In the genomic region with DNA sequence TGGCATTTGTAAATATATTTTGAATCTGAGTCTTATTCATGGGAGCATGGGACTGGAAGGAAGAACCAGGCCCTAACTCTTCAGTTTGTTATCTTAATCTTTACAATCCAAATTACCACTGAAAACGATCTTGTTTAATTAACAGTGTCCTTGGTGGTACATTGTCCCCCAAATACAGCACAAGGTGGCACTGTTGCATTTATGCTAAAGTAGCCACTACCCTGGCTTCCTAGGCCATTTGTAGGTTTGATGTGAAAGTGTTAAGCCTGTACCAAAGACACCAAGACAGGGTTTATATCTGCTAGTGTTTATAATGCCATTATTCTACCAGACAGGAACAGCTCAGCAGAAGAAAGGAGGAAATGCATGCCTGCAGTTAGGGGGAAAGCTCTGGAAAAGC, we compare ENCODE assay signal across 26 mouse cellular contexts.
DNase-seq lines count a peak whose midpoint lies in the region; ATAC-seq and TF ChIP-seq lines count a peak whose summit lies in the region.
"Had no signal": no experiment of that assay in that cellular context is flagged by ENCODE, and none has a peak within 500 bp of the region (broad histone marks: within the 10 kb centered on the region; RNA-seq: fewer than 3 reads in every experiment).

No protein-coding gene starts in this region.

- DNase-seq in heart, adult 11 months, result peak; percentile 7
- no peak for DNase-seq in heart, postnatal 25 days (ENCODE audit: low spot score)
- DNase-seq in liver, postnatal 0 days, result no peak
- DNase-seq in liver, embryonic 11.5 days (ENCODE audit: low spot score), result no peak
- DNase-seq in G1E (ENCODE audit: low spot score), result no peak
- DNase-seq in midbrain, embryonic 10.5 days (ENCODE audit: low spot score), result no peak
- DNase-seq: adrenal gland, adult 8-10 months; B cell, adult 2 months; cerebellum, adult 2 months; cerebellum, postnatal 36 days; forebrain, postnatal 0 days; gastrocnemius, postnatal 14 days; heart, adult 18-20 months; heart, postnatal 36 days; right cerebral cortex, adult 18-20 months; thymus, adult 2 months; thymus, postnatal 4 days had no signal

- H3K36me3 ChIP-seq in liver, postnatal 0 days (replicated peaks; ENCODE audit: insufficient read depth, low read length), result no peaks in the 10 kb centered on the region
- no peaks in the 10 kb centered on the region for H3K36me3 ChIP-seq in liver, embryonic 11.5 days (ENCODE audit: control insufficient read depth, insufficient read depth, low read length)
- no peaks in the 10 kb centered on the region for H3K36me3 ChIP-seq in G1E (replicated peaks)
- H3K36me3 ChIP-seq in midbrain, embryonic 10.5 days, result no peaks in the 10 kb centered on the region
- H3K36me3 ChIP-seq in forebrain, embryonic 13.5 days (ENCODE audit: poor library complexity, severe bottlenecking), result no peaks in the 10 kb centered on the region
- H3K36me3 ChIP-seq: embryonic facial prominence, embryonic 10.5 days; heart, embryonic 13.5 days; midbrain, embryonic 12.5 days; neural tube, embryonic 15.5 days; stomach, embryonic 15.5 days had no signal

- no peak overlapping the region for H3K27ac ChIP-seq in liver, postnatal 0 days (ENCODE audit: low read depth)
- no peak overlapping the region for H3K27ac ChIP-seq in liver, embryonic 11.5 days (ENCODE audit: low read depth, low read length)
- H3K27ac ChIP-seq in midbrain, embryonic 10.5 days (replicated peaks), result no peak overlapping the region
- no peak overlapping the region for H3K27ac ChIP-seq in forebrain, embryonic 13.5 days
- H3K27ac ChIP-seq: embryonic facial prominence, embryonic 10.5 days; heart, embryonic 13.5 days; hindbrain, embryonic 14.5 days; midbrain, embryonic 12.5 days; neural tube, embryonic 15.5 days; stomach, embryonic 15.5 days had no signal

- H3K4me3 ChIP-seq in liver, postnatal 0 days (ENCODE audit: low read depth, low read length), result no peak overlapping the region
- H3K4me3 ChIP-seq in liver, embryonic 11.5 days (ENCODE audit: low read depth, low read length), result no peak overlapping the region
- no peak overlapping the region for H3K4me3 ChIP-seq in G1E (ENCODE audit: low read depth, low read length)
- no peak overlapping the region for H3K4me3 ChIP-seq in midbrain, embryonic 10.5 days
- H3K4me3 ChIP-seq in forebrain, embryonic 13.5 days, result no peak overlapping the region
- H3K4me3 ChIP-seq: embryonic facial prominence, embryonic 10.5 days; heart, embryonic 13.5 days; midbrain, embryonic 12.5 days; neural tube, embryonic 15.5 days; stomach, embryonic 15.5 days had no signal

- ATAC-seq in liver, postnatal 0 days, result no peak
- ATAC-seq in liver, embryonic 11.5 days (replicated peaks; ENCODE audit: low FRiP score), result no peak
- ATAC-seq in G1E (ENCODE audit: extremely low read depth, insufficient number of reproducible peaks, low FRiP score, poor library complexity, severe bottlenecking), result peak; percentile 37; the same call in 1 of the 2 replicates
- peak; percentile 88 for ATAC-seq in megakaryocyte progenitor cell, adult 5-6 weeks (replicated peaks; ENCODE audit: poor library complexity)
- no peak for ATAC-seq in forebrain, embryonic 13.5 days
- ATAC-seq: activated CD4-positive, CD25-positive, alpha-beta regulatory T cell, adult 4 months; forebrain, postnatal 0 days had no signal

- no peak overlapping the region for H3K9ac ChIP-seq in liver, postnatal 0 days (replicated peaks)
- H3K9ac ChIP-seq in liver, embryonic 11.5 days (ENCODE audit: low read depth, low read length), result no peak overlapping the region
- no peak overlapping the region for H3K9ac ChIP-seq in forebrain, embryonic 13.5 days
- H3K9ac ChIP-seq: forebrain, postnatal 0 days; heart, embryonic 13.5 days; hindbrain, embryonic 14.5 days; midbrain, embryonic 12.5 days; neural tube, embryonic 15.5 days; stomach, embryonic 15.5 days had no signal

- peak; percentile 52 for TF ChIP-seq CTCF in liver, postnatal 0 days (IDR thresholded peaks at IDR 0.05; ENCODE audit: low read depth)
- TF ChIP-seq CTCF in G1E (IDR thresholded peaks at IDR 0.05; ENCODE audit: low read depth, low read length), result no peak

- no peaks in the 10 kb centered on the region for H3K4me1 ChIP-seq in liver, postnatal 0 days (ENCODE audit: insufficient read depth)
- H3K4me1 ChIP-seq in liver, embryonic 11.5 days (replicated peaks; ENCODE audit: control insufficient read depth, insufficient read depth, low read length), result no peaks in the 10 kb centered on the region
- peaks cover 2% of the 10 kb centered on the region; the same call in 1 of the 2 replicates for H3K4me1 ChIP-seq in G1E (ENCODE audit: insufficient read depth, low read depth, low read length)
- H3K4me1 ChIP-seq in midbrain, embryonic 10.5 days, result no peaks in the 10 kb centered on the region
- no peaks in the 10 kb centered on the region for H3K4me1 ChIP-seq in forebrain, embryonic 13.5 days
- H3K4me1 ChIP-seq: embryonic facial prominence, embryonic 10.5 days; heart, embryonic 13.5 days; midbrain, embryonic 12.5 days; neural tube, embryonic 15.5 days; stomach, embryonic 15.5 days had no signal

- no peak overlapping the region for H3K4me2 ChIP-seq in liver, postnatal 0 days (ENCODE audit: low read depth, low read length)
- H3K4me2 ChIP-seq in liver, embryonic 11.5 days, result no peak overlapping the region
- no peak overlapping the region for H3K4me2 ChIP-seq in forebrain, embryonic 13.5 days
- H3K4me2 ChIP-seq: heart, embryonic 13.5 days; hindbrain, embryonic 14.5 days; midbrain, embryonic 12.5 days; neural tube, embryonic 15.5 days; stomach, embryonic 15.5 days had no signal

- 13% methylated on average over 1 of the region's 1 CpGs for WGBS in liver, postnatal 0 days (ENCODE audit: insufficient replicate concordance)
- WGBS in liver, embryonic 11.5 days, result 50% methylated on average over 1 of the region's 1 CpGs
- 52% methylated on average over 1 of the region's 1 CpGs for WGBS in midbrain, embryonic 10.5 days
- WGBS in forebrain, embryonic 13.5 days, result 58% methylated on average over 1 of the region's 1 CpGs

- intact Hi-C loops in heart, postnatal 25 days (cut with DNase I), result no loop called here

- no peaks in the 10 kb centered on the region for H3K9me3 ChIP-seq in liver, postnatal 0 days (ENCODE audit: low read length)
- H3K9me3 ChIP-seq in liver, embryonic 11.5 days (ENCODE audit: control insufficient read depth, low read length), result no peaks in the 10 kb centered on the region
- peaks cover 7% of the 10 kb centered on the region for H3K9me3 ChIP-seq in G1E (replicated peaks)
- H3K9me3 ChIP-seq in midbrain, embryonic 10.5 days (replicated peaks), result no peaks in the 10 kb centered on the region
- H3K9me3 ChIP-seq in forebrain, embryonic 13.5 days (replicated peaks), result no peaks in the 10 kb centered on the region
- H3K9me3 ChIP-seq: embryonic facial prominence, embryonic 10.5 days; heart, embryonic 13.5 days; midbrain, embryonic 12.5 days; neural tube, embryonic 15.5 days; stomach, embryonic 15.5 days had no signal

- no peaks in the 10 kb centered on the region for H3K27me3 ChIP-seq in liver, postnatal 0 days (ENCODE audit: insufficient read depth, low read length)
- H3K27me3 ChIP-seq in liver, embryonic 11.5 days (replicated peaks; ENCODE audit: control insufficient read depth, insufficient read depth, low read length), result no peaks in the 10 kb centered on the region
- no peaks in the 10 kb centered on the region for H3K27me3 ChIP-seq in G1E (ENCODE audit: insufficient read depth, low read length)
- H3K27me3 ChIP-seq in midbrain, embryonic 10.5 days (ENCODE audit: low read depth, poor library complexity, severe bottlenecking), result no peaks in the 10 kb centered on the region
- no peaks in the 10 kb centered on the region for H3K27me3 ChIP-seq in forebrain, embryonic 13.5 days
- H3K27me3 ChIP-seq: heart, embryonic 13.5 days; midbrain, embryonic 12.5 days; neural tube, embryonic 15.5 days; stomach, embryonic 15.5 days had no signal

- TF ChIP-seq EP300 in liver, postnatal 0 days (IDR thresholded peaks at IDR 0.05; ENCODE audit: low read depth), result no peak

Comparison
In these comparisons a context has a peak if more than half of its experiments do, and no peak if none do; other contexts are left out.
1. ATAC-seq: peak in G1E (single experiment) and megakaryocyte progenitor cell, adult 5-6 weeks (single experiment); none in liver, postnatal 0 days (single experiment), liver, embryonic 11.5 days (single experiment) and forebrain, embryonic 13.5 days (single experiment).